Mouse (Mus musculus): ENCODE data around the gene Sart1. TPM values are rescaled to one million over a fixed set of nuclear protein-coding genes. Genes with fewer than 3 reads are reported as not detected.
A peak's percentile ranks its signal among the peaks of the same experiment; 100 is the strongest.

Sart1 gene
- 100 to 1,000 TPM in 1 of 2 experiments, 10 to 100 TPM in 1; 97.9 to 104 TPM for total RNA-seq (2021)

- peak; percentile 94 to 95 for DNase-seq
Measured at GRCm38 (mm10) chr19:5388588-5389242, at the start of gene Sart1. Sart1 (minus strand) TSS chr19:5388703.

- DNase-seq = no peak
Measured at GRCm38 (mm10) chr19:5433951-5434350, 45.4 kb upstream of the Sart1 start.

- no peak for DNase-seq
Measured at GRCm38 (mm10) chr19:5432992-5433852, 44.7 kb upstream of the Sart1 start.

- no peak for DNase-seq
Measured at GRCm38 (mm10) chr19:5431911-5432464, 43.5 kb upstream of the Sart1 start.

DNA sequence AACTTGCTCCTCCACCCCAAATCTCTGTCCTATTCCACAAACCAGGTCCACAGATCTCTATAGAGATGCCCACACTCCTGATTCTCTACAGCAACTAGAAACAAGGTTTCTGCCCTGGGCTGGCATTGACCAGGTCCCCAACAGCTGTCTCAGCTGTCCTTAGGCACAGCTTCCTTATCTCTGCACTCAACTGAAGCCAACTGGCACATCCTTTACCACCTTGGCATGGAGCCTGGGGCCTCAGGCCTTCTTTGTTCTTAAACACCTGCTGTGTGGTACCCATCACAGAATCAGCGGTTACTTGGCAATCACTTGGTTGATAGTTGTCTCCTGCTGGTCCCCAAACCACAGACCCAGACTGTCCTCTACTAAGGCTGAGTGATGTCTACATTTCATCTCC, 41.9 kb upstream of the Sart1 start:
- DNase-seq = no peak

DNA sequence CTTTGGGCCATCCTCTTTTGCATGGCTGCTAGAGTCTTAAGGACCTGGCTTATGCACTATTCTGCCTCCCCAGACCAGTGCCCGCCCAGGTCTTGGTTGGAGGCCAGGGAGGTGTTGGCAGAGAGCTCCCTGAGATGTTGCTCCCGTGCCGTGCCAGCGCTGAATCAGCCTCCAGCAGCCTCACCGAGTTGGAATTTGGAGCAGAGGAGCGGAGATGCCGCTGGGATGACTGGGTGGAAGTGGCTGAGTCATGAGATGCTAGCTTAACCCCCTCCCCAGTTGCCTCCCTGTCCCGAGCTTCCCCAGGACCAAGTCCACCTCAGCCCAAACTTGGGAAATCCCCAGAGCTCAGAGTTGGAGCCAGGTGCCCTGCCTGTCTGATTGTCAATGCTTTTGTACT, 41.3 kb upstream of the Sart1 start:
- no peak for DNase-seq

DNA sequence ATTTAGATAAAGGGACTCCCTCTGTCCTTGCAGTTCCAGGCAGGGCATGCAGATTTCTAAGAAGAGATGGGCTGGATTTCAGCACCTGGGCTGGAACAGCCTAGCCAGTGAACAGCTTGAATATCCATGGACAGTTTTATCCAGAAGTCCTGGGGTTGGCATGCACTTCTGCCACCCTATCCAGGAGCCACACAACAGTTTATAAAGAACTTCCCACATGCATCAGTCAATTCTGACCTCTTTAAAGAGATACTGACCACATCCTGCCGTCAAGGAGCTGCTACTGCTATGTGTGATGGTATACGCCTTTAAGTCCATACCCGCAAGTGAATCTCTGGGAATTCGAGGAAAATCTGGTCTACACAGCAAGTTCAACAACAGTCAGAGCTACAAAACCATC, 40.7 kb upstream of the Sart1 start:
- no peak for DNase-seq

DNA sequence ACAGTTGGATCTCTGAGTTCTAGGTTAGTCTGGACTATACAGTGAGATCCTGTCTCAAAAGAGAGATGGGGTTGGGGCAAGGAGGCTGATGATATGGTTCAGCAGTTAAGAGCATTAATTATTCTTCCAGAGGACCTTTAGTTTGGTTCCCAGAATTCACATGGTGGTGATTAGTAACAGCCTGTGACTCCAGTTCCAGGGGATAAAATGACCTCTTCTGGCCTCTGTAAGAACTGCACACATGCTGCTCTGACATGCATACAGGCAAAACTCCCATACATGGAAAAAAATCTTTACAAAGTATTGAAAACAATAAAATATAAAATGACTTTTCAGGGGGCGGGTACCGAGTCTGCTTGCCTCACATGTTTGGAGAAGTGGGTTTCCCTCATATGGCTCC, 39.6 kb upstream of the Sart1 start:
- DNase-seq = no peak

DNA sequence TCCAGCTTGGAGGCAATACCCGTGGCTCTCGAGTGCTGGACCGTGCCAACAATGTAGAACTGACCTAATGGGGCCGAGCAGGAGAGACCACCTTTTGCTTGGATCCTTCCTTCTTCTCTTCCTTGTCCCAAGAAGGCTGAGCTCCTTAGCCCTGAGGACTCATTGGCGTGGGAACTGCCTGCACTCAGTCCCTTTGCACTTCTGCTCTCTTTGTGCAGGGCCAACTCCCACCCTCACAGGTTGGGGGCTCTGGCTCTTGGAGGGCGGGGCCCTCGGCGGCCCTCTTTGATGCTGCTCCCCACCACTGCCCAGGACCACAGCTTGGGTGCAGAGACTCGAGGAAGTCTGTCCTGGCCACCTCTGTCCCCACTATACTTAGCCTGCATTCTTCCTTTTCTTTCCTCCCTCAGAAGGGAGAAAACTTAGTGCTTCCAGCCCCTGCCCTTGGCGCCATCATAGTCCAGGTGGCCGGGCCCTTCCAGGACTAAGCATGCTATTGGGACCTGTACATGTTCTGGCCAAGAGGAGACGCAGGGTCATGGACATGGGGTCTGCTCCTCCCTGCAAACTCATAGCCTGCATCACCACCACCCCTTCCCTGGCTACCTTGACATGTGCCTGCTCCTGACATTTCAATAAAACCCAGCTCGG, 38.3 kb upstream of the Sart1 start:
- DNase-seq = no peak

DNA sequence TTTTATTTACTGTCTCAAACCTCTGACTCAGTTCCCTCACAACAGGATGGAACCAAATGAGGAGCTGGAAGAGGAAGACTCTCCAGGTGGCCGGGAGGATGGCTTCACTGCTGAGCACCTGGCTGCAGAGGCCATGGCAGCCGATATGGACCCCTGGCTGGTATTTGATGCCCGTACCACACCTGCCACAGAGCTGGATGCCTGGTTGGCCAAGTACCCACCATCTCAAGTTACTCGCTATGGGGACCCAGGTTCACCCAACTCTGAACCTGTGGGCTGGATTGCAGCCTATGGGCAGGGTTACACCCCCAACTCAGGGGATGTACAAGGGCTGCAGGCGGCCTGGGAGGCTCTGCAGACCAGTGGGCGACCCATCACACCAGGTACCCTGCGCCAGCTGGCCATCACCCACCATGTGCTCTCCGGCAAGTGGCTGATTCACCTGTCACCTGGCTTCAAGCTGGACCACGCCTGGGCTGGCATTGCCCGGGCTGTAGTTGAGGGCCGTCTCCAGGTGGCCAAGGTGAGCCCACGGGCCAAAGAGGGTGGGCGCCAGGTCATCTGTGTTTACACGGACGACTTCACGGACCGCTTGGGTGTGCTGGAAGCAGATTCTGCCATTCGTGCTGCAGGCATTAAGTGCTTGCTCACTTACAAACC, 37.5 kb upstream of the Sart1 start:
- DNase-seq = peak in 1 of 2 experiments; percentile 13

GRCm38 (mm10) chr19:5424782-5425741, 36.6 kb upstream of the Sart1 start, which contains the start of the genes Drap1 and AI837181:
Drap1 (minus strand) TSS chr19:5424979.
AI837181 (plus strand) TSS chr19:5425144.
- peak; percentile 89 to 90 for DNase-seq

GRCm38 (mm10) chr19:5424092-5424781, 35.7 kb upstream of the Sart1 start:
- DNase-seq = peak; percentile 57 to 64

DNA sequence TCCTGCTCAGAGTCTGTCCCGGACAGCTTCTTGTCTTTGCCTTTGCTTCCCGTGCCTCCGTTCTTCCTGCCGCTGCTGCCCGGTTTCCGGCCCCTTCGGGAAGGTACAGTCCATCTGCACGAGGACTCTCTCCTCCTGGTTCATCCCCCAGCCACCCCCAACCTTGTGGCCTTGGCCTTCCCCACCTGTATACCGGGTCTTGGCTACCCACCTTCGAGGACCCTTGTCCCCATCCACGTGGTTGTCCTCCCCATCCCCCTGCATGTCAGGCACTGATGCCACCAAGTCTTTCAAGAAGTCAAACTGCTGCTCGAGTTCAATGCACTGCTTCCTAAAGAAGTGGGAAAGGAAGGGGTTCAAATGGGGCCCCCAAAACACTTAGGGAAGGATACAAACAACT, 35.1 kb upstream of the Sart1 start:
- DNase-seq = no peak

- no peak for DNase-seq
Measured at GRCm38 (mm10) chr19:5422895-5423443, 34.5 kb upstream of the Sart1 start.

DNA sequence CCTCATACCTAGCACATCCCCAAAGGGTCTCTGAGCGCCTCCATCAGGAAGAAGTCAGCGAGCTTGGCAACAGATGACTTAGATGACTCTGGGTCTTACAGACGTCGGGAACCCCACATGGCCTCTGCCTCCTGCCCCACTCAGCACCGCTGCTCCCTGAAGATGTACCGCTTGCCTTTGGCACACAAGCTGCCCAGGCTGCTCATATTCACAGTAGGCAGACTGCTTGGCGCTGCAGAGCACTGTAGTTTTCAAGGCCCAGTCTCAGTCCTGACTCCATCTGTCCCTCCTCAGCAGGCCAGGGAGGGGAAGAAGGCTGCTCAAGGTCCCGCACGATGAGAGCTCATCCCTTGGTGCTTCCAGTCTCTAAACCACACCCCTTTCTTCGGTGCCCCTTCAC, 33.8 kb upstream of the Sart1 start:
- no peak for DNase-seq

DNA sequence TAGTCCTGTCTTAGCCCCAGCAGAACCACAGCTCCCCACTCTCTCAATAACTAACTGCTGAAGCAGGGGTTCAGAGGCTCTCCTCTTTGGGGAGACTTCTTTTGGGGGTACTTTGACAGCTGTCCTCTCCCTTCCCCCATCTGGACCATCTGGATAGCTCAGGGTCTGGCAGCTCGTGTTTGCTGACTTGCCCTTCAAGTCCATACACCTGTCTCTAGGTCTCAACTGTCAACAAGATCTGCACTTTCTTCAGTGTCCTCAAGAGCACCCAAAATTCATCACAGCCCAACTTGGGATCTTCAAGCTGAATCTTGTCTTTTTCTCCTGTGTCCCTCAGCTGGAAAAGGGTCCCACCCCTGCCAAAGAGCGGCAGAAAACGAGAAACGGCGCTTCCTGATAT, 33.3 kb upstream of the Sart1 start:
- DNase-seq = no peak

DNA sequence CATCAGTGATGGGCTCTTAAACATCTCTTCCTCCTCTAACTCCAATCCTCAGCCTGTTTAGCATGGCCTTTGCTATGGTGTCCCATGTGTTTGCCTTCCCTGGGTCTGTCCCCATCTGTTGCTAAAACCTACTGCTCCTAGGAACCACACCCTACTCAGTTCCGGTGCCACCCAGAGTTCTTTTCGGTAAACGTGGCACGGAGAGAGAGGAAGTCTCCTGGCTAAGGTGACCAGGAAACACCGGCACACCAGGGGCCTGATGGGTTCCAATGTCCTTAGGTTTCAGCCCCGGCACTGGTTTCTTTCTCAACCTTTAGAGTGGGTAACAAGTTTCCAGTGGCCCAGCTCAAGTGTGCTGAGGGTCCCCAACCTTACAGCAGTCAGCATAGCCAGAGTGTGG, 32.1 kb upstream of the Sart1 start:
- DNase-seq = no peak

GRCm38 (mm10) chr19:5419630-5420029, 31.1 kb upstream of the Sart1 start:
- no peak for DNase-seq

DNA sequence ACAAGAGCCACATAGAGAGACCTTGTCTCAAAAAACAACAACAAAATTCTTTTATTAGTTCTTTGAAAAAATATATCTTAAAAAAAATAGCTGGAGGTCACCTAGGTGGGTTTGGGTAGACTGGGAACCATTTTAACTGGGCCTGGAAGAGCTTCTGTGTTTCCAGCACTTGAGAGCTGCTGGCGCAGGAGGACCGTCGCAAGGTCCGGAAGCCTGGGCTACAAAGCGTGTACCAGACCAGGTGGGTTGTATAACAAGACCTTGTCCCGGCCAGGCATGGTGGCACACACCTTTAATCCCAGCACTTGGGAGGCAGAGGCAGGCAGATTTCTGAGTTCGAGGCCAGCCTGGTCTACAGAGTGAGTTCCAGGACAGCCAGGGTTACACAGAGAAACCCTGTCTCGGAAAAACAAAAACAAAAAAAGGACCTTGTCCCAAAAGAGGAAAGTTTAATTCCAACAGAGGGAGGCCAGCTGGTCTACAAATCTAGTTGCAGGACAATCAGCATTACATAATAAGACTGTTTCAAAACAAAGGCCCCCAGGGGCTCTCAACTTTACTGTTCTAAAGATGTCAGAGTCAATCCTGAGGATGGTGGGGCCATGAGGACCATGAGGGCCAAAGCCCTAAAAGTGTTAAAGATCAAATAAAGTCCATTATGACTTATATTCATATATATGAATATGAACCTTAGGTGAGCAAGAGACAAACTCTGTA, 30.4 kb upstream of the Sart1 start:
- no peak for DNase-seq

Measured in layer of hippocampus, postnatal 36 days (tissue).